Mouse (Mus musculus): ENCODE measurements at regions not wholly inside any gene's neighbourhood (a gene's known extent, or its start where the extent isn't known, plus 50 kb on each side); places are given as distances from the start of the nearest gene placed in this dataset.
A peak's percentile ranks its signal among the peaks of the same experiment; 100 is the strongest.

DNA sequence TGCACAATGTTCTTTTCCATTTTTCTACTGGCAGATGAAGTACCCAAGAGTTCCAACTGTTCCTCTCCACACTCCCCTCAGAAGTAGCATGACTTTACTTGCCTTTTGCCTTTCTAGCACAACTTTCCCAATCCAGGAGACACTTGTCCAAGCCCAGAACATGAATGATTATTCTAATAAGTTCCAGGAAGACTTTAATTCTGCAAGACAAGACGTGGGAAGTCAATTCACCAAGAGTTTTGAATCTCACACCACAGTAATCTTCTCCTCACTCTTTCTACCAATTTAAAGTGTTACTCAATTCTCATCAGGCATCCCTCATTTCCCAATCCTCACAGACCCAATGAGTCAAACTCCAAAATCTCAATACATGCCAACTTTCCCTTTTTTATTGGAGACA is 122.4 kb downstream of the Car2 start:
- TF ChIP-seq MXI1 (IDR thresholded peaks at IDR 0.05; ENCODE audit: low read depth, low read length) (no peak), CHD1 (IDR thresholded peaks at IDR 0.05; ENCODE audit: low read depth, low read length) (no peak), RCOR1 (IDR thresholded peaks at IDR 0.05; ENCODE audit: low read depth, low read length) (no peak), GABPA (IDR thresholded peaks at IDR 0.05; ENCODE audit: low read depth, low read length) (no peak), ETS1 (IDR thresholded peaks at IDR 0.05; ENCODE audit: low read depth, low read length) (no peak), UBTF (IDR thresholded peaks at IDR 0.05; ENCODE audit: borderline replicate concordance, insufficient read depth, low read depth, low read length) (no peak), USF1 (IDR thresholded peaks at IDR 0.05; ENCODE audit: low read depth, low read length) (no peak), E2F4 (IDR thresholded peaks at IDR 0.05; ENCODE audit: borderline replicate concordance, low read depth, low read length) (no peak), TCF12 (IDR thresholded peaks at IDR 0.05; ENCODE audit: low read depth, low read length) (no peak), ELF1 (IDR thresholded peaks at IDR 0.05; ENCODE audit: low read depth, low read length) (no peak), NRF1 (IDR thresholded peaks at IDR 0.05; ENCODE audit: insufficient read depth, low read depth, low read length, poor library complexity, severe bottlenecking) (no peak), NELFE (IDR thresholded peaks at IDR 0.05; ENCODE audit: low read depth, low read length) (no peak), MAZ (IDR thresholded peaks at IDR 0.05; ENCODE audit: low read depth, low read length) (no peak)
- no peak for DNase-seq (ENCODE audit: low read depth, low spot score)

GRCm38 (mm10) chr3:15009747-15010146 is 123.7 kb downstream of the Car2 start:
- peak; percentile 22 for DNase-seq (ENCODE audit: low read depth, low spot score)
- Histone ChIP-seq H3K4me3 (ENCODE audit: control insufficient read depth in 1 of 2, insufficient read depth in 1 of 2, low read depth in 2 of 2, low read length in 2 of 2) (no peak overlapping the region), H3K27ac (ENCODE audit: control insufficient read depth, low read depth, low read length) (no peak overlapping the region), H3K27me3 (ENCODE audit: control insufficient read depth in 1 of 2, insufficient read depth in 2 of 2, low read length in 2 of 2) (no peaks in the 10 kb centered on the region), H3K36me3 (ENCODE audit: control insufficient read depth in 1 of 2, insufficient read depth in 2 of 2, low read length in 2 of 2) (peaks cover 0 to 3% of the 10 kb centered on the region in 2 experiments; a peak in 1 of 4 replicates), H3K9ac (ENCODE audit: control insufficient read depth, low read depth, low read length, poor library complexity, severe bottlenecking) (no peak overlapping the region), H3K9me3 (replicated peaks; ENCODE audit: insufficient read depth, low read length) (no peaks in the 10 kb centered on the region), H3K4me1 (ENCODE audit: control insufficient read depth in 1 of 2, insufficient read depth in 2 of 2, low read length in 2 of 2) (no peaks in the 10 kb centered on the region), H3K79me2 (ENCODE audit: control insufficient read depth, insufficient read depth, low read length, poor library complexity) (no peaks in the 10 kb centered on the region)
- TF ChIP-seq TBP (IDR thresholded peaks at IDR 0.05; ENCODE audit: low read depth, low read length) (no peak), EP300 (IDR thresholded peaks at IDR 0.05; ENCODE audit: low read depth in 1 of 2, low read length in 2 of 2) (no peak), ETS1 (IDR thresholded peaks at IDR 0.05; ENCODE audit: low read depth, low read length) (no peak), GATA1 (IDR thresholded peaks at IDR 0.05; ENCODE audit: low read depth, low read length) (no peak), CHD2 (IDR thresholded peaks at IDR 0.05; ENCODE audit: low read length) (no peak), POLR2AphosphoS2 (IDR thresholded peaks at IDR 0.05; ENCODE audit: low read length) (no peak), ZC3H11A (IDR thresholded peaks at IDR 0.05; ENCODE audit: low read depth, low read length) (no peak), BHLHE40 (IDR thresholded peaks at IDR 0.05; ENCODE audit: borderline replicate concordance, low read depth, low read length) (no peak), USF1 (IDR thresholded peaks at IDR 0.05; ENCODE audit: low read depth, low read length) (no peak), MAX (IDR thresholded peaks at IDR 0.05; ENCODE audit: low read length) (no peak), HCFC1 (IDR thresholded peaks at IDR 0.05; ENCODE audit: low read depth, low read length) (no peak), MAZ (IDR thresholded peaks at IDR 0.05; ENCODE audit: low read depth, low read length) (no peak), MEF2A (IDR thresholded peaks at IDR 0.05; ENCODE audit: extremely low read depth, insufficient replicate concordance, low read depth, low read length, poor library complexity, severe bottlenecking) (no peak), MXI1 (IDR thresholded peaks at IDR 0.05; ENCODE audit: low read depth, low read length) (no peak), GABPA (IDR thresholded peaks at IDR 0.05; ENCODE audit: low read depth, low read length) (no peak)

More for the DNA sequence above, 122.4 kb downstream of the Car2 start:
- H3K27me3 ChIP-seq (ENCODE audit: control insufficient read depth in 1 of 2, insufficient read depth in 2 of 2, low read length in 2 of 2): no peaks in the 10 kb centered on the region
- H3K9ac ChIP-seq (ENCODE audit: control insufficient read depth, low read depth, low read length, poor library complexity, severe bottlenecking): no peak overlapping the region
- H3K79me2 ChIP-seq (ENCODE audit: control insufficient read depth, insufficient read depth, low read length, poor library complexity): no peaks in the 10 kb centered on the region
- H3K9me3 ChIP-seq (replicated peaks; ENCODE audit: insufficient read depth, low read length): no peaks in the 10 kb centered on the region
- no peak overlapping the region for H3K4me3 ChIP-seq (ENCODE audit: control insufficient read depth in 1 of 2, insufficient read depth in 1 of 2, low read depth in 2 of 2, low read length in 2 of 2)
- H3K36me3 ChIP-seq (ENCODE audit: control insufficient read depth in 1 of 2, insufficient read depth in 2 of 2, low read length in 2 of 2): peaks cover 0 to 3% of the 10 kb centered on the region in 2 experiments; a peak in 1 of 4 replicates
- no peak overlapping the region for H3K27ac ChIP-seq (ENCODE audit: control insufficient read depth, low read depth, low read length)
- no peaks in the 10 kb centered on the region for H3K4me1 ChIP-seq (ENCODE audit: control insufficient read depth in 1 of 2, insufficient read depth in 2 of 2, low read length in 2 of 2)

Data from MEL (cell line).